Mouse (Mus musculus): Measurements from ENCODE around the gene Wnt16. TPM values are rescaled to one million over a fixed set of nuclear protein-coding genes. Genes with fewer than 3 reads are reported as not detected.

Gene Wnt16
- polyA plus RNA-seq, 1 experiment from 2014 or later, result 3.0 TPM

GRCm38 (mm10) chr6:22293922-22294321 lies 5.9 kb downstream of the Wnt16 start:
- ATAC-seq (ENCODE audit: insufficient read depth, low FRiP score, low TSS enrichment) (no peak), DNase-seq (ENCODE audit: low spot score) (no peak)
- H3K9me3 ChIP-seq (ENCODE audit: control insufficient read depth, low read length), result no peaks in the 10 kb centered on the region
- WGBS, result 23% methylated on average over 3 of the region's 3 CpGs
- peaks cover 18% of the 10 kb centered on the region for H3K27me3 ChIP-seq (ENCODE audit: control insufficient read depth, insufficient read depth, low read length)
- H3K4me2 ChIP-seq (ENCODE audit: low read depth), result no peak overlapping the region
- H3K4me1 ChIP-seq (ENCODE audit: control insufficient read depth, insufficient read depth, low read length), result peaks cover 7% of the 10 kb centered on the region
- no peak overlapping the region for H3K9ac ChIP-seq (ENCODE audit: low read length)
- no peak overlapping the region for H3K27ac ChIP-seq (ENCODE audit: low read depth, low read length)
- H3K36me3 ChIP-seq (ENCODE audit: control insufficient read depth, insufficient read depth, low read length), result no peaks in the 10 kb centered on the region
- H3K4me3 ChIP-seq (ENCODE audit: low read depth, low read length), result no peak overlapping the region

GRCm38 (mm10) chr6:22297028-22297427 lies 9.0 kb downstream of the Wnt16 start:
- no peak overlapping the region for H3K9ac ChIP-seq (ENCODE audit: low read length)
- H3K4me2 ChIP-seq (ENCODE audit: low read depth), result no peak overlapping the region
- H3K27ac ChIP-seq (ENCODE audit: low read depth, low read length), result no peak overlapping the region
- H3K4me3 ChIP-seq (ENCODE audit: low read depth, low read length), result no peak overlapping the region
- no peaks in the 10 kb centered on the region for H3K36me3 ChIP-seq (ENCODE audit: control insufficient read depth, insufficient read depth, low read length)
- ATAC-seq (ENCODE audit: insufficient read depth, low FRiP score, low TSS enrichment) (no peak), DNase-seq (ENCODE audit: low spot score) (no peak)
- H3K9me3 ChIP-seq (ENCODE audit: control insufficient read depth, low read length), result no peaks in the 10 kb centered on the region
- peaks cover 2% of the 10 kb centered on the region; the same call in 1 of the 2 replicates for H3K27me3 ChIP-seq (ENCODE audit: control insufficient read depth, insufficient read depth, low read length)
- H3K4me1 ChIP-seq (ENCODE audit: control insufficient read depth, insufficient read depth, low read length), result no peaks in the 10 kb centered on the region
- WGBS, result 78% methylated on average over 6 of the region's 6 CpGs

- Histone ChIP-seq H3K4me3 (ENCODE audit: low read depth, low read length) (no peak overlapping the region), H3K9me3 (ENCODE audit: control insufficient read depth, low read length) (no peaks in the 10 kb centered on the region), H3K4me2 (ENCODE audit: low read depth) (no peak overlapping the region), H3K27ac (ENCODE audit: low read depth, low read length) (no peak overlapping the region), H3K9ac (ENCODE audit: low read length) (no peak overlapping the region), H3K4me1 (ENCODE audit: control insufficient read depth, insufficient read depth, low read length) (no peaks in the 10 kb centered on the region), H3K27me3 (ENCODE audit: control insufficient read depth, insufficient read depth, low read length) (no peaks in the 10 kb centered on the region), H3K36me3 (ENCODE audit: control insufficient read depth, insufficient read depth, low read length) (no peaks in the 10 kb centered on the region)
- 56% methylated on average over 14 of the region's 14 CpGs for WGBS
- ATAC-seq (ENCODE audit: insufficient read depth, low FRiP score, low TSS enrichment) (no peak), DNase-seq (ENCODE audit: low spot score) (no peak)
Observed at GRCm38 (mm10) chr6:22298059-22298458, 10.0 kb downstream of the Wnt16 start.

- no peaks in the 10 kb centered on the region for H3K4me1 ChIP-seq (ENCODE audit: control insufficient read depth, insufficient read depth, low read length)
- DNase-seq (ENCODE audit: low spot score) (peak; percentile 73), ATAC-seq (ENCODE audit: insufficient read depth, low FRiP score, low TSS enrichment) (peak; percentile 40)
- 62% methylated on average over 13 of the region's 13 CpGs for WGBS
- H3K9ac ChIP-seq (ENCODE audit: low read length), result no peak overlapping the region
- no peaks in the 10 kb centered on the region for H3K27me3 ChIP-seq (ENCODE audit: control insufficient read depth, insufficient read depth, low read length)
- no peak overlapping the region for H3K4me3 ChIP-seq (ENCODE audit: low read depth, low read length)
- H3K9me3 ChIP-seq (ENCODE audit: control insufficient read depth, low read length), result no peaks in the 10 kb centered on the region
- no peak overlapping the region for H3K27ac ChIP-seq (ENCODE audit: low read depth, low read length)
- H3K36me3 ChIP-seq (ENCODE audit: control insufficient read depth, insufficient read depth, low read length), result no peaks in the 10 kb centered on the region
- no peak overlapping the region for H3K4me2 ChIP-seq (ENCODE audit: low read depth)
Observed at GRCm38 (mm10) chr6:22325364-22326072, 37.5 kb downstream of the Wnt16 start.

GRCm38 (mm10) chr6:22326289-22326688 lies 38.3 kb downstream of the Wnt16 start:
- no peaks in the 10 kb centered on the region for H3K9me3 ChIP-seq (ENCODE audit: control insufficient read depth, low read length)
- no peak overlapping the region for H3K4me3 ChIP-seq (ENCODE audit: low read depth, low read length)
- no peaks in the 10 kb centered on the region for H3K27me3 ChIP-seq (ENCODE audit: control insufficient read depth, insufficient read depth, low read length)
- no peak overlapping the region for H3K4me2 ChIP-seq (ENCODE audit: low read depth)
- H3K27ac ChIP-seq (ENCODE audit: low read depth, low read length), result no peak overlapping the region
- no peak overlapping the region for H3K9ac ChIP-seq (ENCODE audit: low read length)
- DNase-seq (ENCODE audit: low spot score) (no peak), ATAC-seq (ENCODE audit: insufficient read depth, low FRiP score, low TSS enrichment) (no peak)
- 83% methylated on average over 4 of the region's 4 CpGs for WGBS
- H3K4me1 ChIP-seq (ENCODE audit: control insufficient read depth, insufficient read depth, low read length), result no peaks in the 10 kb centered on the region
- no peaks in the 10 kb centered on the region for H3K36me3 ChIP-seq (ENCODE audit: control insufficient read depth, insufficient read depth, low read length)

- Histone ChIP-seq H3K27ac (ENCODE audit: low read depth, low read length) (no peak overlapping the region), H3K4me2 (ENCODE audit: low read depth) (no peak overlapping the region), H3K36me3 (ENCODE audit: control insufficient read depth, insufficient read depth, low read length) (no peaks in the 10 kb centered on the region), H3K27me3 (ENCODE audit: control insufficient read depth, insufficient read depth, low read length) (no peaks in the 10 kb centered on the region), H3K9me3 (ENCODE audit: control insufficient read depth, low read length) (no peaks in the 10 kb centered on the region), H3K9ac (ENCODE audit: low read length) (no peak overlapping the region), H3K4me1 (ENCODE audit: control insufficient read depth, insufficient read depth, low read length) (no peaks in the 10 kb centered on the region), H3K4me3 (ENCODE audit: low read depth, low read length) (no peak overlapping the region)
- ATAC-seq (ENCODE audit: insufficient read depth, low FRiP score, low TSS enrichment) (no peak), DNase-seq (ENCODE audit: low spot score) (no peak)
- 82% methylated on average over 4 of the region's 4 CpGs for WGBS
Observed at GRCm38 (mm10) chr6:22327091-22327490, 39.1 kb downstream of the Wnt16 start.

GRCm38 (mm10) chr6:22327931-22328330 lies 39.9 kb downstream of the Wnt16 start:
- H3K4me1 ChIP-seq (ENCODE audit: control insufficient read depth, insufficient read depth, low read length), result no peaks in the 10 kb centered on the region
- no peak overlapping the region for H3K9ac ChIP-seq (ENCODE audit: low read length)
- H3K4me3 ChIP-seq (ENCODE audit: low read depth, low read length), result no peak overlapping the region
- DNase-seq (ENCODE audit: low spot score), result no peak
- no peaks in the 10 kb centered on the region for H3K9me3 ChIP-seq (ENCODE audit: control insufficient read depth, low read length)
- no peak overlapping the region for H3K4me2 ChIP-seq (ENCODE audit: low read depth)
- ATAC-seq (ENCODE audit: insufficient read depth, low FRiP score, low TSS enrichment), result no peak
- WGBS, result 77% methylated on average over 8 of the region's 8 CpGs
- no peak overlapping the region for H3K27ac ChIP-seq (ENCODE audit: low read depth, low read length)
- H3K27me3 ChIP-seq (ENCODE audit: control insufficient read depth, insufficient read depth, low read length), result no peaks in the 10 kb centered on the region
- H3K36me3 ChIP-seq (ENCODE audit: control insufficient read depth, insufficient read depth, low read length), result no peaks in the 10 kb centered on the region

GRCm38 (mm10) chr6:22330169-22330960 lies 42.3 kb downstream of the Wnt16 start:
- H3K9me3 ChIP-seq (ENCODE audit: control insufficient read depth, low read length), result no peaks in the 10 kb centered on the region
- H3K27ac ChIP-seq (ENCODE audit: low read depth, low read length), result no peak overlapping the region
- no peaks in the 10 kb centered on the region for H3K4me1 ChIP-seq (ENCODE audit: control insufficient read depth, insufficient read depth, low read length)
- ATAC-seq (ENCODE audit: insufficient read depth, low FRiP score, low TSS enrichment) (no peak), DNase-seq (ENCODE audit: low spot score) (no peak)
- no peak overlapping the region for H3K4me3 ChIP-seq (ENCODE audit: low read depth, low read length)
- no peak overlapping the region for H3K9ac ChIP-seq (ENCODE audit: low read length)
- H3K27me3 ChIP-seq (ENCODE audit: control insufficient read depth, insufficient read depth, low read length), result no peaks in the 10 kb centered on the region
- WGBS, result 90% methylated on average over 13 of the region's 13 CpGs
- H3K36me3 ChIP-seq (ENCODE audit: control insufficient read depth, insufficient read depth, low read length), result no peaks in the 10 kb centered on the region
- no peak overlapping the region for H3K4me2 ChIP-seq (ENCODE audit: low read depth)

GRCm38 (mm10) chr6:22332548-22332947 lies 44.5 kb downstream of the Wnt16 start:
- H3K9ac ChIP-seq (ENCODE audit: low read length), result no peak overlapping the region
- no peaks in the 10 kb centered on the region for H3K9me3 ChIP-seq (ENCODE audit: control insufficient read depth, low read length)
- DNase-seq (ENCODE audit: low spot score), result no peak
- WGBS, result 86% methylated on average over 2 of the region's 2 CpGs
- no peak overlapping the region for H3K4me2 ChIP-seq (ENCODE audit: low read depth)
- H3K36me3 ChIP-seq (ENCODE audit: control insufficient read depth, insufficient read depth, low read length), result no peaks in the 10 kb centered on the region
- ATAC-seq (ENCODE audit: insufficient read depth, low FRiP score, low TSS enrichment), result no peak
- no peak overlapping the region for H3K4me3 ChIP-seq (ENCODE audit: low read depth, low read length)
- H3K27ac ChIP-seq (ENCODE audit: low read depth, low read length), result no peak overlapping the region
- H3K27me3 ChIP-seq (ENCODE audit: control insufficient read depth, insufficient read depth, low read length), result no peaks in the 10 kb centered on the region
- H3K4me1 ChIP-seq (ENCODE audit: control insufficient read depth, insufficient read depth, low read length), result no peaks in the 10 kb centered on the region

Measured in neural tube, embryonic 11.5 days (tissue).